Mouse (Mus musculus): ENCODE measurements around the gene Mavs. TPM values are rescaled to one million over a fixed set of nuclear protein-coding genes. Genes with fewer than 3 reads are reported as not detected.

Mavs gene
- polyA plus RNA-seq, 1 experiment from 2014 or later, result 23.7 TPM

- Histone ChIP-seq H3K9me3 (ENCODE audit: control insufficient read depth, low read length) (no peaks in the 10 kb centered on the region), H3K27me3 (ENCODE audit: control insufficient read depth, insufficient read depth, low read length) (no peaks in the 10 kb centered on the region), H3K4me3 (ENCODE audit: low read length) (peak overlapping the region; percentile 62), H3K4me1 (ENCODE audit: control insufficient read depth, insufficient read depth, low read length) (peaks cover 14% of the 10 kb centered on the region), H3K27ac (ENCODE audit: low read depth, low read length) (peak overlapping the region; percentile 74; the same call in 1 of the 2 replicates), H3K9ac (ENCODE audit: low read depth, low read length) (peak overlapping the region; percentile 65; the same call in 1 of the 2 replicates), H3K36me3 (ENCODE audit: control insufficient read depth, insufficient read depth, low read length) (peaks cover 4% of the 10 kb centered on the region; the same call in 1 of the 2 replicates), H3K4me2 (replicated peaks; ENCODE audit: low read depth, low read length) (peak overlapping the region; percentile 58)
- 76% methylated on average over 4 of the region's 4 CpGs for WGBS
- ATAC-seq (ENCODE audit: low FRiP score, low TSS enrichment), result no peak
Measured at GRCm38 (mm10) chr2:131209125-131209795, 24.6 kb upstream of the Mavs start.

- peak overlapping the region; percentile 62 for H3K4me3 ChIP-seq (ENCODE audit: low read length)
- H3K9ac ChIP-seq (ENCODE audit: low read depth, low read length), result peak overlapping the region; percentile 65
- peak overlapping the region; percentile 74 for H3K27ac ChIP-seq (ENCODE audit: low read depth, low read length)
- H3K36me3 ChIP-seq (ENCODE audit: control insufficient read depth, insufficient read depth, low read length), result peaks cover 4% of the 10 kb centered on the region; the same call in 1 of the 2 replicates
- no peaks in the 10 kb centered on the region for H3K9me3 ChIP-seq (ENCODE audit: control insufficient read depth, low read length)
- peak; percentile 98 for ATAC-seq (ENCODE audit: low FRiP score, low TSS enrichment)
- no peaks in the 10 kb centered on the region for H3K27me3 ChIP-seq (ENCODE audit: control insufficient read depth, insufficient read depth, low read length)
- 2% methylated on average over 50 of the region's 50 CpGs for WGBS
- peak overlapping the region; percentile 58 for H3K4me2 ChIP-seq (replicated peaks; ENCODE audit: low read depth, low read length)
- peaks cover 7% of the 10 kb centered on the region; the same call in 1 of the 2 replicates for H3K4me1 ChIP-seq (ENCODE audit: control insufficient read depth, insufficient read depth, low read length)
Measured at GRCm38 (mm10) chr2:131209969-131210792, 23.7 kb upstream of the Mavs start.

- no peak for ATAC-seq (ENCODE audit: low FRiP score, low TSS enrichment)
- Histone ChIP-seq H3K9ac (ENCODE audit: low read depth, low read length) (peak overlapping the region; percentile 65), H3K27ac (ENCODE audit: low read depth, low read length) (peak overlapping the region; percentile 74; the same call in 1 of the 2 replicates), H3K36me3 (ENCODE audit: control insufficient read depth, insufficient read depth, low read length) (peaks cover 4% of the 10 kb centered on the region; the same call in 1 of the 2 replicates), H3K4me1 (ENCODE audit: control insufficient read depth, insufficient read depth, low read length) (peaks cover 4% of the 10 kb centered on the region; the same call in 1 of the 2 replicates), H3K9me3 (ENCODE audit: control insufficient read depth, low read length) (no peaks in the 10 kb centered on the region), H3K27me3 (ENCODE audit: control insufficient read depth, insufficient read depth, low read length) (no peaks in the 10 kb centered on the region), H3K4me2 (replicated peaks; ENCODE audit: low read depth, low read length) (peak overlapping the region; percentile 58), H3K4me3 (ENCODE audit: low read length) (peak overlapping the region; percentile 62)
- 67% methylated on average over 9 of the region's 9 CpGs for WGBS
Measured at GRCm38 (mm10) chr2:131211026-131211615, 22.7 kb upstream of the Mavs start.

GRCm38 (mm10) chr2:131213773-131214172 lies 20.1 kb upstream of the Mavs start:
- Histone ChIP-seq H3K4me3 (ENCODE audit: low read length) (no peak overlapping the region), H3K4me2 (replicated peaks; ENCODE audit: low read depth, low read length) (no peak overlapping the region), H3K4me1 (ENCODE audit: control insufficient read depth, insufficient read depth, low read length) (peaks cover 4% of the 10 kb centered on the region; the same call in 1 of the 2 replicates), H3K27ac (ENCODE audit: low read depth, low read length) (no peak overlapping the region), H3K27me3 (ENCODE audit: control insufficient read depth, insufficient read depth, low read length) (no peaks in the 10 kb centered on the region), H3K9ac (ENCODE audit: low read depth, low read length) (no peak overlapping the region), H3K9me3 (ENCODE audit: control insufficient read depth, low read length) (no peaks in the 10 kb centered on the region), H3K36me3 (ENCODE audit: control insufficient read depth, insufficient read depth, low read length) (peaks cover 4% of the 10 kb centered on the region; the same call in 1 of the 2 replicates)
- 88% methylated on average over 7 of the region's 7 CpGs for WGBS
- ATAC-seq (ENCODE audit: low FRiP score, low TSS enrichment), result no peak

GRCm38 (mm10) chr2:131215941-131216858 lies 17.7 kb upstream of the Mavs start:
- H3K9me3 ChIP-seq (ENCODE audit: control insufficient read depth, low read length), result no peaks in the 10 kb centered on the region
- H3K36me3 ChIP-seq (ENCODE audit: control insufficient read depth, insufficient read depth, low read length), result peaks cover 4% of the 10 kb centered on the region; the same call in 1 of the 2 replicates
- no peak overlapping the region for H3K9ac ChIP-seq (ENCODE audit: low read depth, low read length)
- peaks cover 1% of the 10 kb centered on the region; the same call in 1 of the 2 replicates for H3K4me1 ChIP-seq (ENCODE audit: control insufficient read depth, insufficient read depth, low read length)
- H3K4me3 ChIP-seq (ENCODE audit: low read length), result no peak overlapping the region
- 76% methylated on average over 7 of the region's 7 CpGs for WGBS
- no peaks in the 10 kb centered on the region for H3K27me3 ChIP-seq (ENCODE audit: control insufficient read depth, insufficient read depth, low read length)
- H3K27ac ChIP-seq (ENCODE audit: low read depth, low read length), result no peak overlapping the region
- ATAC-seq (ENCODE audit: low FRiP score, low TSS enrichment), result no peak
- H3K4me2 ChIP-seq (replicated peaks; ENCODE audit: low read depth, low read length), result no peak overlapping the region

GRCm38 (mm10) chr2:131220030-131220429 lies 13.8 kb upstream of the Mavs start:
- H3K27ac ChIP-seq (ENCODE audit: low read depth, low read length), result no peak overlapping the region
- no peak overlapping the region for H3K4me2 ChIP-seq (replicated peaks; ENCODE audit: low read depth, low read length)
- no peak overlapping the region for H3K4me3 ChIP-seq (ENCODE audit: low read length)
- WGBS, result 62% methylated on average over 4 of the region's 4 CpGs
- no peaks in the 10 kb centered on the region for H3K9me3 ChIP-seq (ENCODE audit: control insufficient read depth, low read length)
- H3K4me1 ChIP-seq (ENCODE audit: control insufficient read depth, insufficient read depth, low read length), result peaks cover 3% of the 10 kb centered on the region; the same call in 1 of the 2 replicates
- no peak overlapping the region for H3K9ac ChIP-seq (ENCODE audit: low read depth, low read length)
- no peaks in the 10 kb centered on the region for H3K27me3 ChIP-seq (ENCODE audit: control insufficient read depth, insufficient read depth, low read length)
- ATAC-seq (ENCODE audit: low FRiP score, low TSS enrichment), result no peak
- no peaks in the 10 kb centered on the region for H3K36me3 ChIP-seq (ENCODE audit: control insufficient read depth, insufficient read depth, low read length)

GRCm38 (mm10) chr2:131221853-131222515 lies 11.9 kb upstream of the Mavs start:
- peaks cover 3% of the 10 kb centered on the region; the same call in 1 of the 2 replicates for H3K4me1 ChIP-seq (ENCODE audit: control insufficient read depth, insufficient read depth, low read length)
- H3K4me2 ChIP-seq (replicated peaks; ENCODE audit: low read depth, low read length), result no peak overlapping the region
- no peak overlapping the region for H3K27ac ChIP-seq (ENCODE audit: low read depth, low read length)
- H3K36me3 ChIP-seq (ENCODE audit: control insufficient read depth, insufficient read depth, low read length), result no peaks in the 10 kb centered on the region
- no peak for ATAC-seq (ENCODE audit: low FRiP score, low TSS enrichment)
- WGBS, result 63% methylated on average over 3 of the region's 3 CpGs
- H3K27me3 ChIP-seq (ENCODE audit: control insufficient read depth, insufficient read depth, low read length), result no peaks in the 10 kb centered on the region
- H3K9me3 ChIP-seq (ENCODE audit: control insufficient read depth, low read length), result no peaks in the 10 kb centered on the region
- H3K9ac ChIP-seq (ENCODE audit: low read depth, low read length), result no peak overlapping the region
- no peak overlapping the region for H3K4me3 ChIP-seq (ENCODE audit: low read length)

- Histone ChIP-seq H3K4me2 (replicated peaks; ENCODE audit: low read depth, low read length) (no peak overlapping the region), H3K36me3 (ENCODE audit: control insufficient read depth, insufficient read depth, low read length) (no peaks in the 10 kb centered on the region), H3K27ac (ENCODE audit: low read depth, low read length) (no peak overlapping the region), H3K9me3 (ENCODE audit: control insufficient read depth, low read length) (no peaks in the 10 kb centered on the region), H3K4me3 (ENCODE audit: low read length) (no peak overlapping the region), H3K4me1 (ENCODE audit: control insufficient read depth, insufficient read depth, low read length) (peaks cover 3% of the 10 kb centered on the region; the same call in 1 of the 2 replicates), H3K9ac (ENCODE audit: low read depth, low read length) (no peak overlapping the region), H3K27me3 (ENCODE audit: control insufficient read depth, insufficient read depth, low read length) (no peaks in the 10 kb centered on the region)
- ATAC-seq (ENCODE audit: low FRiP score, low TSS enrichment), result no peak
- 54% methylated on average over 5 of the region's 5 CpGs for WGBS
Measured at GRCm38 (mm10) chr2:131222562-131222961, 11.3 kb upstream of the Mavs start.
